Mouse (Mus musculus): ENCODE results near the gene Med19.

DNA sequence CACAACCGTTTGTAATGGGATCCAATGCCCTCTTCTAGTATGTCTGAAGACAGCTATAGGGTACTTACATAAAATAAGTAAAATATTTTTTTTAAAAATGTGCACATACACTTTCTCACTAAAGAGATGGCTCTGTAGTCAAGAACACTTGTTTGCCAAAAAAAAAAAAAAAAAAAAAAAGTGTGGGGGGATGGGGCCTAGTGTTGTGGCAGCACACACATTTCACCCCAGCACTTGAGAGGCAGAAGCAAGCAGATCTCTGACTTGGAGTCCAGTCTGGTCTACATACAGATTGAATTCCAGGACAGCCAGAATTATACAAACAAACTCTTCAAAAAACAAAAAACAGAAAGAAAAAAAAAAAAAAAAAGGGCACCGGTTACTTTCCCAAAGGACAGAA lies 42.5 kb downstream of the Med19 start:
- TF ChIP-seq CTCF (IDR thresholded peaks at IDR 0.05; ENCODE audit: borderline replicate concordance, insufficient read depth, low read depth, low read length) (no peak), POLR2A (IDR thresholded peaks at IDR 0.05; ENCODE audit: borderline replicate concordance, insufficient read depth, low read length) (no peak)
